Mouse (Mus musculus): Measurements from ENCODE around the gene Csrp2.

Csrp2 gene

GRCm38 (mm10) chr10:110931161-110931912 is 11.7 kb downstream of the Csrp2 start:
- DNase-seq (ENCODE audit: low read depth, low spot score) = no peak

GRCm38 (mm10) chr10:110931913-110932560 is 12.4 kb downstream of the Csrp2 start:
- no peak for DNase-seq (ENCODE audit: low read depth, low spot score)

- no peak for DNase-seq (ENCODE audit: low read depth, low spot score)
Measured at GRCm38 (mm10) chr10:110933584-110933983, 14.0 kb downstream of the Csrp2 start.

- no peak for DNase-seq (ENCODE audit: low read depth, low spot score)
Measured at GRCm38 (mm10) chr10:110935081-110935480, 15.5 kb downstream of the Csrp2 start.

- no peak for DNase-seq (ENCODE audit: low read depth, low spot score)
Measured at GRCm38 (mm10) chr10:110935669-110936068, 16.1 kb downstream of the Csrp2 start.

- DNase-seq (ENCODE audit: low read depth, low spot score) = no peak
Measured at GRCm38 (mm10) chr10:110938361-110938760, 18.8 kb downstream of the Csrp2 start.

- no peak for DNase-seq (ENCODE audit: low read depth, low spot score)
Measured at GRCm38 (mm10) chr10:110938841-110939549, 19.4 kb downstream of the Csrp2 start.

- DNase-seq (ENCODE audit: low read depth, low spot score) = no peak
Measured at GRCm38 (mm10) chr10:110939717-110940116, 20.1 kb downstream of the Csrp2 start.

GRCm38 (mm10) chr10:110940740-110941398 is 21.3 kb downstream of the Csrp2 start:
- DNase-seq (ENCODE audit: low read depth, low spot score) = no peak

- DNase-seq (ENCODE audit: low read depth, low spot score) = no peak
Measured at GRCm38 (mm10) chr10:110941968-110942367, 22.4 kb downstream of the Csrp2 start.

GRCm38 (mm10) chr10:110942806-110943205 is 23.2 kb downstream of the Csrp2 start:
- DNase-seq (ENCODE audit: low read depth, low spot score) = no peak

GRCm38 (mm10) chr10:110944175-110944574 is 24.6 kb downstream of the Csrp2 start:
- no peak for DNase-seq (ENCODE audit: low read depth, low spot score)

- peak; percentile 77 for DNase-seq (ENCODE audit: low read depth, low spot score)
Measured at GRCm38 (mm10) chr10:110945966-110946365, 26.4 kb downstream of the Csrp2 start.

- no peak for DNase-seq (ENCODE audit: low read depth, low spot score)
Measured at GRCm38 (mm10) chr10:110947574-110947973, 28.0 kb downstream of the Csrp2 start.

- no peak for DNase-seq (ENCODE audit: low read depth, low spot score)
Measured at GRCm38 (mm10) chr10:110951112-110951511, 31.5 kb downstream of the Csrp2 start.

GRCm38 (mm10) chr10:110951748-110952147 is 32.2 kb downstream of the Csrp2 start:
- DNase-seq (ENCODE audit: low read depth, low spot score) = no peak

GRCm38 (mm10) chr10:110952271-110952670 is 32.7 kb downstream of the Csrp2 start:
- DNase-seq (ENCODE audit: low read depth, low spot score) = no peak

- no peak for DNase-seq (ENCODE audit: low read depth, low spot score)
Measured at GRCm38 (mm10) chr10:110952937-110953451, 33.4 kb downstream of the Csrp2 start.

- no peak for DNase-seq (ENCODE audit: low read depth, low spot score)
Measured at GRCm38 (mm10) chr10:110958879-110959278, 39.3 kb downstream of the Csrp2 start.

GRCm38 (mm10) chr10:110959781-110960180 is 40.2 kb downstream of the Csrp2 start:
- no peak for DNase-seq (ENCODE audit: low read depth, low spot score)

- no peak for DNase-seq (ENCODE audit: low read depth, low spot score)
Measured at GRCm38 (mm10) chr10:110960841-110961240, 41.3 kb downstream of the Csrp2 start.

GRCm38 (mm10) chr10:110962172-110962571 is 42.6 kb downstream of the Csrp2 start:
- peak; percentile 16 for DNase-seq (ENCODE audit: low read depth, low spot score)

All from A20 (cell line).